Mouse (Mus musculus) left cerebral cortex, postnatal 14 days (tissue): ENCODE data around the gene Parm1. TPM values are rescaled to one million over a fixed set of nuclear protein-coding genes. Genes with fewer than 3 reads are reported as not detected.
A peak's percentile ranks its signal among the peaks of the same experiment; 100 is the strongest.

Experiments
- DNase-seq, 2 experiments: peaks; one replicate each; pipeline ENCODE4 v3.0.0; 2021 to 2022; ENCODE audit warnings: low spot score in 2 of 2, mixed read lengths in 1 of 2
- intact Hi-C: fragments of 180-260 bp; cut with DNase I; formaldehyde crosslinking; loops from one replicate; pipeline ENCODE4 v1.15.1; 2025
- long read RNA-seq, 2 experiments: library from polyadenylated mRNA; stranded (forward); transcript quantifications; one replicate each; pipeline ENCODE4 v2.0.0; 2021
- total RNA-seq, 2 experiments: library from RNA; stranded (reverse); gene quantifications; 2 replicates each; pipeline ENCODE4 v1.2.3; 2021

The Parm1 gene
- total RNA-seq: 10 to 100 TPM; 36.6 to 43.7 TPM
- long read RNA-seq, experiment 1, full-length matches to known transcripts: 7 of 24 reads
- long read RNA-seq, experiment 1, partial matches to known transcripts: 2 of 24 reads
- long read RNA-seq, experiment 1, other reads (novel, unspliced or antisense): 15 of 24 reads
- long read RNA-seq, experiment 2, full-length matches to known transcripts: 7 of 26 reads
- long read RNA-seq, experiment 2, partial matches to known transcripts: 19 of 26 reads
- long read RNA-seq, experiment 2, other reads (novel, unspliced or antisense): 0 of 26 reads

GRCm38 (mm10) chr5:91517480-91518301 lies at the start of gene Parm1:
Parm1 (plus strand) TSS chr5:91517615.
- intact Hi-C loops: loop anchor here (5.0 kb wide), 2 partner anchors 345 to 435 kb away; no protein-coding TSS in a partner anchor
- peak; percentile 57 to 80 for DNase-seq

GRCm38 (mm10) chr5:91475241-91475640 lies 42.2 kb upstream of the Parm1 start:
- peak; percentile 15 to 33 for DNase-seq
- intact Hi-C loops: no loop called here

- intact Hi-C loops: no loop called here
- DNase-seq: no peak
Observed at GRCm38 (mm10) chr5:91476863-91477262, 40.6 kb upstream of the Parm1 start.

- no peak for DNase-seq
Observed at GRCm38 (mm10) chr5:91478673-91479072, 38.7 kb upstream of the Parm1 start.

GRCm38 (mm10) chr5:91480129-91480528 lies 37.3 kb upstream of the Parm1 start:
- intact Hi-C loops: no loop called here
- no peak for DNase-seq

More at GRCm38 (mm10) chr5:91478673-91479072, 38.7 kb upstream of the Parm1 start:
- intact Hi-C loops: no loop called here

- no peak for DNase-seq
- intact Hi-C loops: no loop called here
Observed at GRCm38 (mm10) chr5:91484324-91484723, 33.1 kb upstream of the Parm1 start.

GRCm38 (mm10) chr5:91494456-91494855 lies 23.0 kb upstream of the Parm1 start:
- no peak for DNase-seq
- intact Hi-C loops: no loop called here

- DNase-seq: no peak
- intact Hi-C loops: no loop called here
Observed at GRCm38 (mm10) chr5:91501361-91501760, 16.1 kb upstream of the Parm1 start.

- intact Hi-C loops: no loop called here
- no peak for DNase-seq
Observed at GRCm38 (mm10) chr5:91502366-91502765, 15.0 kb upstream of the Parm1 start.

GRCm38 (mm10) chr5:91504320-91504922 lies 13.0 kb upstream of the Parm1 start:
- intact Hi-C loops: no loop called here
- no peak for DNase-seq

- intact Hi-C loops: loop anchor here (5.0 kb wide), 2 partner anchors 345 to 435 kb away; no protein-coding TSS in a partner anchor
Observed at GRCm38 (mm10) chr5:91517077-91517476, 338 bp upstream of the Parm1 start.

GRCm38 (mm10) chr5:91518302-91518790 lies 931 bp downstream of the Parm1 start:
- no peak for DNase-seq
- intact Hi-C loops: loop anchor here (5.0 kb wide), 2 partner anchors 344 to 434 kb away; no protein-coding TSS in a partner anchor

More at GRCm38 (mm10) chr5:91517077-91517476, 338 bp upstream of the Parm1 start:
- DNase-seq: no peak

- intact Hi-C loops: loop anchor here (5.0 kb wide), 2 partner anchors 343 to 433 kb away; no protein-coding TSS in a partner anchor
- DNase-seq: peak in 1 of 2 experiments; percentile 17
Observed at GRCm38 (mm10) chr5:91518946-91519345, 1.5 kb downstream of the Parm1 start.

GRCm38 (mm10) chr5:91519521-91519920 lies 2.1 kb downstream of the Parm1 start:
- intact Hi-C loops: loop anchor here (5.0 kb wide), 2 partner anchors 343 to 433 kb away; no protein-coding TSS in a partner anchor
- no peak for DNase-seq

- intact Hi-C loops: no loop called here
- no peak for DNase-seq
Observed at GRCm38 (mm10) chr5:91532748-91533496, 15.5 kb downstream of the Parm1 start.

- no peak for DNase-seq
- intact Hi-C loops: no loop called here
Observed at GRCm38 (mm10) chr5:91559071-91559610, 41.7 kb downstream of the Parm1 start.

GRCm38 (mm10) chr5:91559711-91560110 lies 42.3 kb downstream of the Parm1 start:
- intact Hi-C loops: no loop called here
- DNase-seq: no peak

GRCm38 (mm10) chr5:91561394-91561793 lies 44.0 kb downstream of the Parm1 start:
- intact Hi-C loops: no loop called here
- DNase-seq: no peak

- DNase-seq: no peak
- intact Hi-C loops: no loop called here
Observed at GRCm38 (mm10) chr5:91562486-91562885, 45.1 kb downstream of the Parm1 start.
